Mouse (Mus musculus) lung, adult 2 months (tissue): ENCODE results near the gene Sh3bp1. TPM values are rescaled to one million over a fixed set of nuclear protein-coding genes. Genes with fewer than 3 reads are reported as not detected.

Experiments used
- DNase-seq: peaks from one replicate; pipeline ENCODE4 v3.0.0; 2022
- H3K4me1 ChIP-seq: fragments of 200-500 bp; 2 replicates; pipeline ENCODE4 v1.6.1; 2011; ENCODE audit warnings: low read length; ENCODE audit not compliant: control insufficient read depth, insufficient read depth
- H3K4me3 ChIP-seq: fragments of 200-500 bp; replicated peaks from 2 replicates; pipeline ENCODE3; 2011; ENCODE audit warnings: low read depth, mild to moderate bottlenecking, control low read depth, low read length; ENCODE audit errors: extremely low read depth
- CTCF ChIP-seq: fragments of 200-500 bp; IDR thresholded peaks from 2 replicates; pipeline ENCODE4 v1.5.1; 2011; ENCODE audit warnings: mild to moderate bottlenecking, low read length, control low read depth; ENCODE audit not compliant: insufficient read depth
- POLR2A ChIP-seq: fragments of 200-500 bp; IDR thresholded peaks from 2 replicates; pipeline ENCODE4 v1.6.1; 2011; ENCODE audit warnings: low read depth, mild to moderate bottlenecking, control low read depth, low read length, borderline replicate concordance; ENCODE audit errors: extremely low read depth
- WGBS: fragments of 180-500 bp; shearing (Covaris S2); methylation state at CpG from one replicate; pipeline ENCODE4 v1.1.7; 2018; 5-methylcytosine and 5-hydroxymethylcytosine counted together
- polyA plus RNA-seq: library from polyadenylated mRNA; depleted of rRNA; stranded (reverse); fragments of >200 nt; gene quantifications from 2 replicates; pipeline ENCODE4 v1.2.3, GENCODE M21; 2012

Sh3bp1 gene
- polyA plus RNA-seq, 1 experiment, result 92.6 TPM

DNA sequence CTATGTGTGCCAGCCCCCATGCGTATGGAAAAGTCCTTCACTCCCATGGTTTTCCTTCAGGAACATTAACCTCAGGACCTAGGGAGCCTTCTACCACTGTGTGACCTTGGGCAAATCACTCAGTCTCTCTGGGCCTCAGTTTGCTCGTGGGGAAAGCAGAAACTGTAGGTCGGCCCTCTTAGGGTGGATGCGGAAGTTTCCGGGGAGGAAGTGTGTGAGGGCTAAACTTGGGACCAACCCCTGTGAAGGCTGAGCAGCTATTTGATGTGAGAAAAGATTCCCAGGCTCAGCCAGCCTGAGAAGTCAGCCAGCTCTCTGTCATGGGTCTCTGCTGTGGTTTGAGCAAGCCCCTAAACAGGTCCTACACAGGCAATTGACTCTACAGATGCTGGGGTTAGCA lies 37.3 kb upstream of the Sh3bp1 start:
- peaks cover 5% of the 10 kb centered on the region for H3K4me1 ChIP-seq
- 61% methylated on average over 5 of the region's 5 CpGs for WGBS
- DNase-seq, result no peak

DNA sequence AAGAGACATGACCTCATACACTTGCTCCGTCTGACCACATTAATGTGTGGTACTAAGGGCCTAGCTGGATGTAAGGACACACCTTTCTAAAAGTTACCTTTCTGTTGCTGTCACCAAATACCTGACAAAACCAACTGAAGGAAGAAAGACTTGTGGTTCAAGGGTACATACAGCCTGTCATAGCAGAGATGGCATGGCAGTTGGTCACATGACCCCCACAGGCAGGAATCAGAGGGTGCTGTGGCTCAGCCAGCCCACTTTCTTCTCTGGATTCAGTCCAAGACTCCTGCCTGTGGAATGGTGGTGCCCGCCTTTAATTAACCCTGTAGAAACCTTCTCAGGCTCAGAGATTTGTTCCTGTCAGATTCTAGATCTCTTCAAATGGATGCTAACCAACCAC lies 36.4 kb upstream of the Sh3bp1 start:
- Histone ChIP-seq H3K4me3 (no peak overlapping the region), H3K4me1 (peaks cover 1% of the 10 kb centered on the region; the same call in 1 of the 2 replicates)
- DNase-seq, result no peak
- TF ChIP-seq CTCF (no peak), POLR2A (no peak)
- WGBS, result 57% methylated on average over 2 of the region's 2 CpGs

More for the DNA sequence above, 37.3 kb upstream of the Sh3bp1 start:
- no peak overlapping the region for H3K4me3 ChIP-seq
- TF ChIP-seq CTCF, result no peak
- TF ChIP-seq POLR2A, result no peak

GRCm38 (mm10) chr15:78863852-78864253 lies 35.7 kb upstream of the Sh3bp1 start:
- TF ChIP-seq POLR2A (no peak), CTCF (no peak)
- 51% methylated on average over 13 of the region's 13 CpGs for WGBS
- no peak for DNase-seq
- peaks cover 8% of the 10 kb centered on the region for H3K4me1 ChIP-seq
- H3K4me3 ChIP-seq, result no peak overlapping the region

DNA sequence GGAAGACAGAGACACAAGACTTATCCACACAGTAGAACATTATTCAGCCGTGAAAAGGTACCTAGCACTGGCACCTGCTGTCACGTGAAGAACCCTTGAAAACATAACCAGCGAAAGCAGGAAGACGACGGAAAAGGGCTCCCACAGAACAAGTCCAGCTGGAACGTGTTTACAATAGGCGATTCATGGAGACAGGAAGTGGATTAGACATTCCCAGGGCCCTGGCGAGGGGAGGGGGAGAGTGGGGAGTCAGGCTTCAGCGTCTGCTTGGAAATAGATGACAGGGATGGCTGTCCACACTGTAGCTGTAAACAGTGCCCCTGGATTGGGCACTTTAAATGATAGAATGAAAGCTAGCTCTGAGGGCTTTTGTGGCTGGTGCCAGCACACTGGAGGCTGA lies 31.2 kb upstream of the Sh3bp1 start:
- peak; percentile 55 for DNase-seq
- H3K4me1 ChIP-seq, result peaks cover 13% of the 10 kb centered on the region
- no peak overlapping the region for H3K4me3 ChIP-seq
- 13% methylated on average over 9 of the region's 9 CpGs for WGBS
- no peak for TF ChIP-seq CTCF
- no peak for TF ChIP-seq POLR2A

- Histone ChIP-seq H3K4me3 (no peak overlapping the region), H3K4me1 (peaks cover 13% of the 10 kb centered on the region)
- 37% methylated on average over 7 of the region's 7 CpGs for WGBS
- DNase-seq, result no peak
- TF ChIP-seq POLR2A (no peak), CTCF (no peak)
Measured at GRCm38 (mm10) chr15:78868826-78869233, 30.7 kb upstream of the Sh3bp1 start.

GRCm38 (mm10) chr15:78869775-78870174 lies 29.8 kb upstream of the Sh3bp1 start:
- Histone ChIP-seq H3K4me1 (peaks cover 13% of the 10 kb centered on the region), H3K4me3 (no peak overlapping the region)
- WGBS, result 13% methylated on average over 6 of the region's 6 CpGs
- DNase-seq, result no peak
- TF ChIP-seq POLR2A, result no peak
- peak; percentile 44 for TF ChIP-seq CTCF

DNA sequence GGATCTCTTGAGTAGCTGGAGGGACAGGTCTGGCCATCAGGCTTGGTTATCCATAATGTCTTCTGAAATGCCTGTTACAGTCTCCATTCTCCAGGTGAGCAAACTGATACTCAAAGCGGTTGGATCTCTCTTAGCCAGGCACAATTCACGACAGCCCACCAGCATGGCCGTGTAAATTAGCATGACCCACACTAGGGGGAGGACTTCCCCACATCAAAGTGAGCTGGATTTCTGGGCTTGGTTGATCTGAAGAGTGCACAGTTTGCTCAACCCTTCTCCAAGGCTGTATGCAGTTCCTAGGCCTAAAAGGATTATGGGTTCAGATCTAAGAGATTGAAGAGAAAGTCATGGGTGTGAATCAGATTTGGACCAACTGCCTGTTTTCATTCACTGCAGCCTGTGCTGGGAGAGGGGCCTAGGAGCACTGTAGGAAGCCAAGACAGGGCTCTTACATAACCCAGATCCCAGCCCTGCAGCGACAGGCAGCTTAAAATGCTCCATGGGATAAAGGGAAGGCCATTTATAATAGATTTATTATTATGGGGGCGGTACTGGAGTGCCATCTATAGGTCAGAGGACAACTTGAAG lies 27.5 kb upstream of the Sh3bp1 start:
- no peak overlapping the region for H3K4me3 ChIP-seq
- TF ChIP-seq CTCF (no peak), POLR2A (no peak)
- H3K4me1 ChIP-seq, result peaks cover 13% of the 10 kb centered on the region
- DNase-seq, result no peak
- WGBS, result 54% methylated on average over 5 of the region's 5 CpGs

GRCm38 (mm10) chr15:78873803-78874435 lies 25.6 kb upstream of the Sh3bp1 start:
- peaks cover 4% of the 10 kb centered on the region for H3K4me1 ChIP-seq
- H3K4me3 ChIP-seq, result no peak overlapping the region
- WGBS, result 51% methylated on average over 13 of the region's 13 CpGs
- TF ChIP-seq POLR2A (no peak), CTCF (no peak)
- no peak for DNase-seq

DNA sequence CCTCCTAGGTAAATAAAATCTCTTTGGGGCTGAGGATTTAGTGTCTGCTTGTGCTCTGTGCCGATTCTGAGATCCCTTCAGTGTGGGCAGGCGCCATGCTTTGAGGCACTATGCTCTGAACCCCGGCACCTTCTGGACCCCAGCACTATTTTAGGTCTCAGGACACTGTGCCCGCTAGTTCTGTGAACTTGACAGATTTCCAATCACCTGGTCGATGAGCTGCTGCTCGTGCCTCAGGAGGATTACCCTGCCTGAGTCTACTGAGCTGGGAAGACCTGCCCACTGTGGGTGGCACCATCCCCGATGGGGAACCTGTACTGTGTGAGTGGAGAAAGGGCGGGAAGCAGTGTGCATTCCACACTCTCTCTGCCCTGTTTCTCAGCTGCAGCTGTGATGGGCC lies 24.6 kb upstream of the Sh3bp1 start:
- WGBS, result 72% methylated on average over 8 of the region's 8 CpGs
- Histone ChIP-seq H3K4me3 (no peak overlapping the region), H3K4me1 (peaks cover 7% of the 10 kb centered on the region)
- DNase-seq, result no peak
- TF ChIP-seq POLR2A (no peak), CTCF (no peak)

DNA sequence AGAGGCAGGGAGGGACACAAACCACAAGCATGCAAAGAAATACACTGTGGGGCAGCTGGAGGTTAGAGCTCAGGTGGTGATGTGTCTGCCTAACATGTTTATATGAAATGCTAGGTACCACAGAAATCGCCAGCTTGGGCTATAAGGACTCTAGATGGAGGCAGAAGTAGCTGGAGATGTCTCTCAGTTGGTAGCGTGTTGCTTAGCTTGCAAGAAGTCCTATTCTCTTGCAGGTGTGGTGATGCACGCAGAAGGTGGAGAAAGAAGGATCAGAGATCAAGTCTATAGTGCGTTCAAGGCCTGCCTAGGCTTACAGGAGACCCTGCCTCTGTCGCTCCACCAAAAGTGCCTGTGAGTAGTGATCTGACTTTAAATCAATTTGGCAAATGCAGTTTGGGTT lies 24.0 kb upstream of the Sh3bp1 start:
- Histone ChIP-seq H3K4me1 (peaks cover 7% of the 10 kb centered on the region), H3K4me3 (no peak overlapping the region)
- WGBS, result 79% methylated on average over 5 of the region's 5 CpGs
- DNase-seq, result no peak
- TF ChIP-seq POLR2A (no peak), CTCF (no peak)
